18 mouse cellular contexts compared by ENCODE assay signal in the genomic region with DNA sequence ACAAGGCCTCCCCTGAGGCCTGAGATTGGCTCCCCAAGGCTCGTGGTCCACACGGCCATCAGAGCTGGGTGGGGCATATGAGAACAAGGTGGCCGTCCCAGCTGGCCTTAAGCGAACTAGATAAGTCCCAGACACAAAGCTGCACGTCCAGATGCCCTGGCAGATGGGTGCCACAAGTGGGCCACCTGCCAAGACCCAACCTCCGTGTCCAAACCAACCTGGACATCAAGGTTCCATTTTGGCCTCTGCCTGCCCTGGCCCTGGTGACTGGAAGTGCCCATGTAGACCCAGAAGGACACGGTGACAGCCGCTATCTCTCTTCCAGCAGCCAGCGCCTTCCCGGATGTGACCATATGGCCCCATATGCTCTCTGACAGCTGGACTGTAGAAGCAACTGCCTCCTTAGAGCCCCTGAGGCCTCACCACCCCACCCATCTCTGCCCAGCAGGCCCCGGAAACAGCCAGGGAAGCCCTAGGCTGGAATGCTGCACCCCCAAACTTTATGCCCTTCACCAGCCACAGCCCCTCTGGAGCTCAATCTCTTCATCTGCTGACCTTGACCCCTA. TPM values are rescaled to one million over a fixed set of nuclear protein-coding genes. Genes with fewer than 3 reads are reported as not detected.
A peak's percentile ranks its signal among the peaks of the same experiment; 100 is the strongest.
DNase-seq lines count a peak whose midpoint lies in the region; TF ChIP-seq lines count a peak whose summit lies in the region.
"Had no signal": no experiment of that assay in that cellular context is flagged by ENCODE, and none has a peak within 500 bp of the region (broad histone marks: within the 10 kb centered on the region; RNA-seq: fewer than 3 reads in every experiment).

No protein-coding gene starts in this region.

- H3K4me3 ChIP-seq in layer of hippocampus, adult 2 months = peak overlapping the region; percentile 11; the same call in 1 of the 2 replicates
- H3K4me3 ChIP-seq: heart, adult 2 months; heart, embryonic 13.5 days; hindbrain, embryonic 13.5 days had no signal

- H3K27ac ChIP-seq in layer of hippocampus, adult 2 months = no peak overlapping the region
- H3K27ac ChIP-seq: heart, adult 2 months; heart, embryonic 13.5 days; hindbrain, embryonic 13.5 days had no signal

- peak; percentile 56 to 77 for DNase-seq in cerebellum, postnatal 14 days
- DNase-seq in cerebellum, adult 8-10 months = no peak
- DNase-seq in layer of hippocampus, adult 2 months (ENCODE audit: low spot score in 2 of 2) = no peak
- no peak for DNase-seq in layer of hippocampus, adult 9-10 months (ENCODE audit: low spot score)
- DNase-seq in lung, postnatal 4 days = peak; percentile 7 to 62
- DNase-seq in lung, postnatal 14 days = no peak
- DNase-seq in adrenal gland, postnatal 10 days = no peak
- DNase-seq: cerebellum, adult 11 months; gastrocnemius, postnatal 25 days; heart, adult 2 months; heart, postnatal 14 days; kidney, postnatal 36 days; layer of hippocampus, adult 9-11 months; right cerebral cortex, postnatal 25 days; spleen, adult 18-20 months had no signal

- TF ChIP-seq CTCF in layer of hippocampus, adult 2 months (conservative IDR thresholded peaks at IDR 0.05) = no peak

RNA-seq across cellular contexts. Expression of a gene that starts 4.5 kb away (rescaled TPM):
- 100 to 1,000 TPM; 249 to 268 TPM for total RNA-seq in layer of hippocampus, adult 2 months (2021)
- total RNA-seq in adrenal gland, postnatal 10 days (2021) = 1 to 10 TPM; 2.6 to 5.1 TPM
- total RNA-seq: common myeloid progenitor, adult 5-6 weeks had no signal

Comparison
In these comparisons a context has a peak if more than half of its experiments do, and no peak if none do; other contexts are left out.
1. DNase-seq: peak in cerebellum, postnatal 14 days (2 of 2) and lung, postnatal 4 days (2 of 2); none in cerebellum, adult 8-10 months (single experiment), layer of hippocampus, adult 2 months (0 of 2), layer of hippocampus, adult 9-10 months (single experiment), lung, postnatal 14 days (single experiment) and adrenal gland, postnatal 10 days (single experiment).
2. RNA of a gene that starts 4.5 kb away (total RNA-seq): 249 to 268 TPM in layer of hippocampus, adult 2 months; 2.6 to 5.1 TPM in adrenal gland, postnatal 10 days; every median in the first group is over 10 times any median in the second.